Mouse (Mus musculus): ENCODE measurements at regions not wholly inside any gene's neighbourhood (a gene's known extent, or its start where the extent isn't known, plus 50 kb on each side); places are given as distances from the start of the nearest gene placed in this dataset.

DNA sequence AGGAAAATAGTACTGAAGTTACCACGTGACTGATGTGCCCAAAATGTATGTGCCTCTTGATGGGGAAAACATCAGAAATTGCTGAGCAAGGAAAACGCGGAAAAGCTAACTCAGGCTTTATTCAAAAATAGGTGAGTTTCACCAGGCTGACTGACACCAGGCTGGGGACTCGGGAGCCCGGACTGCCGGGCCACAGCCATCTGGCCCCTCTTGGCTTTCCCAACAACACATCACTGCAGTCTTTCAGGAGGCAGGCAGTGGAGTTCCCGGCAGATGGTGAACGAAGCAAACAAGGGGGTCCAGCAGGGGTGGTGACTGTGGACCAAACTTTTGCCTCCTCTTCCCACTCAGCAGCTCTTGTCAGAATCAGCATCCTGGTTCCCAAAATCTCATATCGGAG is 174.2 kb downstream of the Prdm2 start:
- TF ChIP-seq CTCF (IDR thresholded peaks at IDR 0.05; ENCODE audit: extremely low read depth, insufficient read depth, insufficient read length, insufficient replicate concordance) (no peak), POLR2A (IDR thresholded peaks at IDR 0.05; ENCODE audit: low read depth, low read length) (no peak)
